Mouse (Mus musculus): ENCODE results near the gene 9230104L09Rik. TPM values are rescaled to one million over a fixed set of nuclear protein-coding genes. Genes with fewer than 3 reads are reported as not detected.
A peak's percentile ranks its signal among the peaks of the same experiment; 100 is the strongest.

9230104L09Rik gene
- total RNA-seq (2022), result 1 to 10 TPM in 3 of 4 experiments, under 1 TPM in 1; 0.47 to 2.8 (median 1.9) TPM

- peak in 1 of 2 experiments; percentile 30 for DNase-seq (ENCODE audit: low spot score in 2 of 2)
Observed at GRCm38 (mm10) chr2:148864966-148865365, at the start of gene 9230104L09Rik. 9230104L09Rik (minus strand) TSS chr2:148865038.

- peak; percentile 38 to 49 for DNase-seq (ENCODE audit: low spot score in 2 of 2)
Observed at GRCm38 (mm10) chr2:148902286-148902685, 37.4 kb upstream of the 9230104L09Rik start.

DNA sequence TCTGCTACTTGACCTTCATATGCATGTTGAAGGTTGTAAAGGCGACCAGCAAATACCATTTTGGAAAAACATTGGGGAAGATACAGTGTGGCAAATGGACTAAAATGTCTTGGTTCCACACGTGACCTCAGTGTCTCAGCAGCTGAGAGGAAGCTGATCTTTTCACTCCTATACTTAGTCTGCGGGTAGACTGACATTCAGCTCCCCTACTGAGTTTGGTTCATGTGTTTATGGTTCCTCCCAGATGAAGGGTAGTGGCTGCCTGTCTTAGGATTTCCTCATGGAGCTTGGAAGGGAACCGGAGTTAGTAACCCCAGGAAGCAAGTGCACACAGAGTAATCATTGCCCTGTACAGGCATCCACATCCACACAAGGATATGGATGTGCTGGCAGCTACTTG is 35.5 kb upstream of the 9230104L09Rik start:
- DNase-seq (ENCODE audit: low spot score in 2 of 2), result no peak

DNA sequence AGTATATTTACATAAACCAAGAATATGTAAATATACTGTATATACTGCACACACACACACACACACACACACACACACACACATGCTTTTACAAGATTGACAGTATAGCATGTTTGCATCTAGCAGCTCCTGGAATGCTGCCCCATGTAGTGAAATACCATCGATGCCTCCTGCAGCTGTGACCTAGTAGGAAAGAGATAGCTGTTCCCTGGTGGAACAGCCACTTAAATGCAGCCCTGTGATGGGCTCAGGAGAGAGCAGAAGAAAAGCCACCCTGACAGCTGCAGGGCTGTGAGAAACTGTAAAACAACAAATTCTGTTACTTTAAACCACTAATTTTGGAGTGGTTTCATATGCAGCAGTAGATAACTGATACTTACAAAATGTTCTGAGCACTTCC is 31.4 kb upstream of the 9230104L09Rik start:
- DNase-seq (ENCODE audit: low spot score in 2 of 2), result no peak

- no peak for DNase-seq (ENCODE audit: low spot score in 2 of 2)
Observed at GRCm38 (mm10) chr2:148893107-148893506, 28.3 kb upstream of the 9230104L09Rik start.

GRCm38 (mm10) chr2:148890021-148890851 is 25.4 kb upstream of the 9230104L09Rik start:
- DNase-seq (ENCODE audit: low spot score in 2 of 2), result no peak

DNA sequence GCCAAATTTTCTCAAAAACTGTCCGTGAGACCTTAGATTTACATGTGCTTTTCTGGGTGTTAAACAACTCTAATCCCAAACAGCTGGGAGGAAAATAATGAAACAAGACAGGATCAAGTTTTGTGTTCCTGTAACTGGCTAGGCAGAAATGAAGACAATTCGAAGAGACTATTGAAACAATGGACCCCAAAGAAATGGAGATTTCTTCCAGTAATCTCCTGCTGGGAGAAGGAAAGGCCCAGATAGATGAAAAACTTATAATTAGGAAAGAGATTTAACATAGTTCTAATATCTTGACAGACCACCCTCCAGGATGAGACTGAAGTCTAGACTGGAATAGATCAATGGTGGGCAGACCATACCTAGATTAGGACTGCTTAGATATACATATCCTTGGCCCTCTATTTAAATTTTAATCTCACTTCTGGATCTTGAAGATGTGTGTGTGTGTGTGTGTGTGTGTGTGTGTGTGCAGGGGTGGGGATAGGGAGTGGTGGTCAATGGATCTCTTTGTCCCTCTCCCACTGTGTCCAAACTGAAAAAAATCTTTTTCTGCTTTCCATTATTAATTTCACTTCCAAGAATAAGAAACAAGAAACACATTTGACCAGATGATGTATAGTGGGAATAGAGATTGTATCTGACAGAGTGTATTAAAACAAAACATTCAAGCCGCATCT is 24.6 kb upstream of the 9230104L09Rik start:
- DNase-seq (ENCODE audit: low spot score in 2 of 2), result no peak

DNA sequence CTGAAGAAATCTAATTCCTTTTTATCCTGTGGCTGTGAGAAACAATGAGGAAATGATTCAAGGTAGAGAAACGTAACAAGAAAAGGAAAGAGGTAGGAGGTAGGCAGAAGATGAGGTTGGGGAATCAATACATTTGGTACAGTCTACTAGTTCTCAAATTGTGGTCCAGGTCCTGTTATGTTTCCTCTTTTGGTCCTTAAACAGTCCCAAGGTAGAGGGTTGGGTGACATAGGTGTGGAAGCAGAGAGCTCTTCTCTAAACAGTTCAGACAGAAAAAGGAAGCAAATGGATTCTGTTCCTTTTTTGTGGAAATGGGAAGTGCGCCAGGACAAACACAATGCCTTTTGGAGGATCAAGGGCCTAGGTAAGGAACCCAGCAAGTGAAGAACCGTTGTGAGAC is 24.0 kb upstream of the 9230104L09Rik start:
- no peak for DNase-seq (ENCODE audit: low spot score in 2 of 2)

GRCm38 (mm10) chr2:148884738-148885137 is 19.9 kb upstream of the 9230104L09Rik start:
- DNase-seq (ENCODE audit: low spot score in 2 of 2), result no peak

DNA sequence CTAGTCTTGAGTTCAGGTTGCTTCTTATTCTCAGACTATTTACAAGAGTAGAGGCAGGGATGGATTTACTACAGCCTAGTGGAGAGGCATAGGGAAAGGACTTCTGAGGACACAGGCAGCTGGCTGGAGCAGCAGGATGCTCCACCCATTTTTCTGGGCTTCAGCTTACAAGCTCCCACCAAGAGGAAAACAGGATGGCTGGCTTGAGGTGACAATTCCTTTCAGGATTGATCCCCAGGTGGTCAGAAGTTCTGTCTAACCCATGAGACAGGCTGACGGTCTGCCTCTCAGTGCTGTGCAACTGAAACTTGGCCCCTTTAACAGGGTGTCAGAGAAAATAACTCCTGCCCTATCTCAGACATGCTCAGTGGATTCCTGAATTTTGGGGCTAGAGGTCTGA is 14.4 kb upstream of the 9230104L09Rik start:
- DNase-seq (ENCODE audit: low spot score in 2 of 2), result peak in 1 of 2 experiments; percentile 46

DNA sequence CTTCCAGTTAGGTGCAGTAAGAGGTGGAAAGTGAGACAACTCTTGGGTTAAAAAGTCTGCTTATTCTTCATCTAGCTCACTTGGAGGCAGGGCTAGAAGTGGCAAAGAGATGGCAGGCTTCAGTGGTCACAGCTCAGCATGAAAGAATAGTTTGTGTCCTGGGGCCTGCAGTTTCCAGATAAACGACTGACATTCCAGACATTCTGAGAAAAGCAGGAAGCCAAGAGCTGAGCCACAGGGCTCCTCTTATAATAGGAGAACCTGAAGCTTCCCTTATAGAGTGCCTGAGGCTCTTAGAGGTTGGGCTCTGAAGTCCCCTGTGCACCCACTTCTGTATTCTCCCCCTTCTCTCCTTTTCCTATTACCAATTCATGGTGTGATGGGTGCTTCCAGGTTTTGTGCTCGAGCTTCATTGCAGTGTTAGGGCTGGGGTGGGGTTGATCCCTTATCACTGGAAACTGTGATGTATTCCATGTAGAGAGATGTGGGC is 13.8 kb upstream of the 9230104L09Rik start:
- DNase-seq (ENCODE audit: low spot score in 2 of 2), result no peak

DNA sequence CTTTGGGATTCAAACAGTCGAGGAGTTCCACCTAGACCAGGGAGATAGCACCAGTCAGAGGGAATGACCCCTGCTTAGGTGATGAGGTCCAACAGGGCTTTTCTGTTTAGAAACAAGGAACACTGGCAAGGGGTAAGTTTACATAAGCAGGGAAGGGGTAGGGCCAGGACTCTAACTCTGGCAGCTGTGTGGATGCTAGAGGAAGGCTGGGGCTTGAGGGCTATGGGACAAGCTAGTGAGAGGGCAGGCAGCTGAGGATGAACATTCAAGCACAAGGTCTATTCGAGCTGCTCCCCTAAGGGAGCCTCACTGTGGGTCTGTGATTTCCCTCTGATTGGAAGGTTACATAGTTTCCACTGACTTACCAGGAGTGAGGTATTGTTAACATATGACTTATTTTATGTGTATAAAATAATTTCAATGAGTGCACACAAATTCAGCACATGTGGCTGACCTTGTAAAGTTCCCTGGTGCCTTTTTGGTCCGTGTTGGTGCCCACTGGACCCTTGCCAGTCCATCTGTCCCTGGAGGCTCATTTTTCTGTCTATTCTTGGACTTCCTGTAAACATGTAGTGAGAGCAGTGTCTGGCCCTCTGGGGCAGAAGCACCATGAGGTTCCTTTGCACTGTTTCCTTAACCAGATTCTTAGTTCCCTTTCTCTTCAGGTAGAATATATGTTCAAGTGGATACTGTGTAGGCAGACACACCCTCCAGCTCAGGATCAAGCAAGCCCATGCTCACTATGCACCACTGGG is 12.4 kb upstream of the 9230104L09Rik start:
- peak; percentile 75 to 81 for DNase-seq (ENCODE audit: low spot score in 2 of 2)

DNA sequence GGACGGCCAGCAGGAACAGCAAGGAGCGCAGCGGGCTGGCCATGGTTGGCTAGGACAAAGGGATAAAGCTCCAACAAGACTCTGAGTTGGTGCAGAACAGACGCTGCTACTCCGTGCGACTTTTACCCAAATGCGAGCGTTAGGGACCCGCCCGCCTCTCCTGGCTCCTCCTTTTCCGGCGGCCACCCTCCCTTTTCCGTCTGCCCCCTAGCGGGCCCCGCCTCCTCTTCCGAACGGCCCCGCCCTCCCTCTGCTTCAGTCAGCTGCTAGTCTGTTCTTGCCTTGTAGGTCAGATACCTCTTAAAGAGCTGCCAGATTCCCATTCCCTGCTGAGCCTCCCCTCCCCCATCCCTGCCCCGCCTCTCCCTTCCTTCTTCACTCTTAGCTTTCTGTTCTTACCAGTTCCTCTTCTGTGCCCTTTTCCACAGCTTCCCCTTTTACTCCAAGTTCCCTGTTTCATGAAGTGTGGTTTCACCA is 10.5 kb upstream of the 9230104L09Rik start, which contains the start of gene Cst3:
Cst3 (minus strand) TSS at position 358 of the 477 bp plus-strand sequence.
- DNase-seq (ENCODE audit: low spot score in 2 of 2), result peak; percentile 95

- DNase-seq (ENCODE audit: low spot score in 2 of 2), result no peak
Observed at GRCm38 (mm10) chr2:148874617-148875334, 9.9 kb upstream of the 9230104L09Rik start.

DNA sequence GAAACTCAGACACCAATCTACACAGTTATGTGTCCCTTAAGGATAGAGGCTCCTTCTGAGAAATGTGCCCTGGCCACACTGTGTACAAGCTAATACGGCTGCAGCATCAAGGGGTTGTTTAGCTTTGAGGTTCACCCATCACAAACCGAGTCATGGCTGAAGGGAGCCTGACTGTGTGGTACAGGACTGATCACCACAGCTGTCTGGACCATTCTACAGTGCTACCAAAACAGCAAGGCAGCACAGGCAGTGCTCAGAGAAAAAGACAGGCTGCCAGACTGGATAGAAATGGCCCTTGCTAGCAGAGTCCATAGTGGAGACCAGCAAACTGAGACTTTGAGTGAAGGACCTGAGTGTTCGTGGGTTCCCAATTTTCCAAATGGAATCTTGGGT is 9.4 kb upstream of the 9230104L09Rik start:
- DNase-seq (ENCODE audit: low spot score in 2 of 2), result no peak

- no peak for DNase-seq (ENCODE audit: low spot score in 2 of 2)
Observed at GRCm38 (mm10) chr2:148872860-148873259, 8.0 kb upstream of the 9230104L09Rik start.

DNA sequence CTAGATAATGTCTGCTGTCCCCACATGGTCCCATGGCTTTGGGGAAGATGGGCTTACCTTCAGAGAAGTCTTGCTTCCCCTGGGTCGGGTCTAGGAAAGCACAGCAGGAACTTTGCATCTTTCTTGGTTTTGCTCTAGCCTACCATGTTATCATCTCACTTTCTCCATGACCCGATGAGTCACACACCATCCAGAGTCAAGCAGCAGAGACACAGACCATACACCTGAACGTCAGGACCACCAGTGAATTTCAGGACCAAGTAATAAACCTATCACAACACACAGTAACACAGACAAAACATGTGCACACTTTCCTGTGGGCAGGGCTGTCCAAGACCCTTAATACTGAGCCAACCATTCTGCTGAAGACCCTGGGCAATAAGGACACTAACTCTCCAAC is 5.7 kb upstream of the 9230104L09Rik start:
- no peak for DNase-seq (ENCODE audit: low spot score in 2 of 2)

GRCm38 (mm10) chr2:148868959-148869358 is 4.1 kb upstream of the 9230104L09Rik start:
- no peak for DNase-seq (ENCODE audit: low spot score in 2 of 2)

- DNase-seq (ENCODE audit: low spot score in 2 of 2), result no peak
Observed at GRCm38 (mm10) chr2:148861693-148862092, 3.1 kb downstream of the 9230104L09Rik start.

DNA sequence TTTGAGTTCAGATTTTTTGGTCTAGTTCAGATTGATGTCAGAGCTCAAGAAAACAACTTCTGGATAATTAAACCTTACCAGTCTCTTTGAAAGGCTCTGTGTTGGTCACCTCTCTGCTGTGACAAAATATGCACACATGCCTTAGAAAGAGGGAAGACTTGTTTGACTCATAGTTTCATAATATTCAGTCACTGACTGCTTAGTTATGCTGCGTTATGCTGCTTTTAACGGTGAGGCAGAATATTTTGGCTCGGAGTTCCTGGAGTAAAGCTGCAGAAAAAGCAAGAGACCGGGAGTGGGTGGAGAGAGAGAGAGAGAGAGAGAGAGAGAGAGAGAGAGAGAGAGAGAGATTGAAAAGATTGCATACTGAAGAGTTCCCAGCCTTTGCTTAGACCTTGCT is 3.8 kb downstream of the 9230104L09Rik start:
- DNase-seq (ENCODE audit: low spot score in 2 of 2), result no peak

DNA sequence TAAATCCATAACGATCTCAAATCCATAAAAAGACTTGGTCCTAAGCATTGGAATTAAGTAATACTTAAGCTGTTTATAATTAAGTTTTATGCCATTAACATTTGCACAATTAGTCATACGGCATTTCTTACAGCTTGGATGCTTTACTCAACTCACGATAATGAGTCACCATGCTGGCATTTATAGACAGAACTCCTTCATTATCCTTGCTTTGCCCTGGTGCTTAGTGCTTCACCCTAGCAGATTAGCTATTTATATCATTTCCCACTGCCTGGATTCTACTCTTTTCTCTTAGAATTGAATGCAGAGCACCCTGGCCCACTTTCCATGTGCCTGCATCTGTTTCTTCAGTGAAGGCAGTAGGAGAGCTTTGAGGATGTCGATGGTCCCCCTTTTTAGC is 7.3 kb downstream of the 9230104L09Rik start:
- DNase-seq (ENCODE audit: low spot score in 2 of 2), result no peak

Measured in gastrocnemius, adult 8-10 months (tissue).